Mouse (Mus musculus) activated CD4-positive, CD25-positive, alpha-beta regulatory T cell (primary cell): ENCODE results near the gene Olfr888. TPM values are rescaled to one million over a fixed set of nuclear protein-coding genes. Genes with fewer than 3 reads are reported as not detected.

Experiments used
- polyA plus RNA-seq, 2 experiments: library from polyadenylated mRNA; unstranded; fragments of 100-300 nt; shearing (Covaris generic); gene quantifications; one replicate each; pipeline ENCODE4 v1.2.1; 2017

Olfr888 gene
- polyA plus RNA-seq = not detected

DNA sequence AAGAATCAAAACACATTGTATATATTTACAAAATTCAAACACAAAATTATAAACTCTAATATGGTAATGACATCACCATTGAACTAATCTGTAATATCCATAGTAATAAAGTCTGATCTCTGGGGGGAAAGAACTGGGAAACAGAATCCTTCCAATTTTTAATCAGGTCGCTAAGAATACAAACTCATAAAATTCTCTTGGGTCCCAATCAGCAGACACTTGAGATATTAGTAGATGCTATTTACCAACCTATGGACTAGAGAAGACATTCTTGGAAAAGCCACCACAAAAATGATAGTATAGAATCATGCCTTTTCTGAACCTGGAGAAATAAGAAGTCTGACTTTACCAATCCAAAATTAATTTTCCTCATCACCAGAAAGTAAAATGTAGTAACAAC lies at the start of gene Olfr888:
Gene Olfr888 (plus strand): TSS at position 301 of the 400 bp plus-strand sequence.

DNA sequence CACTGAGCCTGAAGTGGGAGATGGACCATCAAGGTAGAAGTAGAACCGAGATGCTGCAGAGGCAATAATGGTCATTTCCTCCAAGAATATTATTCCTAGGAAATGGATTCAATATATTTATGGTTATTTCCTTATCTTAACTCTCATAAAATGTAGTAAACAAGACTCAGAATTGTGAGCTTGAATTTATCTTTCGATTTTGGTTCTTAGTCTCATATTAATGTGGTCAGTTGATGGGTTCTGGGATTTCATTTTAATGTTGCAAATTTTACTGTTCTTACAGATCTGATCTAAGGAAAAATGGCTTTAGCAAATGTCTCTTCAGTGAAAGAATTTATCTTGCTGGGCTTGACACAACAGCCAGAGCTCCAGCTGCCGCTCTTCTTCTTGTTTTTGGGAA lies 46.9 kb upstream of the Olfr888 start, which contains the start of gene Olfr885:
Gene Olfr885 (plus strand): TSS at position 301 of the 400 bp plus-strand sequence.

GRCm38 (mm10) chr9:38083772-38084171 lies 24.2 kb upstream of the Olfr888 start, which contains the start of gene Olfr887:
Olfr887 (plus strand) TSS chr9:38084072.

GRCm38 (mm10) chr9:38114898-38115297 lies 7.0 kb downstream of the Olfr888 start, which contains the start of gene Olfr889:
Olfr889 (plus strand) TSS chr9:38115198.

DNA sequence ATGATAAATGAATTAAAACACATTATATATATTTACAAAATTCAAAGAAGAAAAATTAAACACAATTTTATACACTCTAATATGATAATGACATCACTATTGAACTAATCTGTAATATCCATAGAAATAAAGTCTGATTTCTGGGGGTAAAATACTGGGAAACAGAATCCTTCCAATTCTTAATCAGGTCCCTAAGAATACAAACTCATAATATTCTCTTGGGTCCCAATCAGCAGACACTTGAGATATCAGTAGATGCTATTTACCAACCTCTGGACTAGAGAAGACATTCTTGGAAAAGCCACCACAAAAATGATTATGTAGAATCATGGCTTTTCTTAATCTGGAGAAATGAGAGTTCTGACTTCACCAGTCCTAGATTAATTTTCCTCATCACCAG lies 34.3 kb downstream of the Olfr888 start, which contains the start of gene Olfr890:
Gene Olfr890 (plus strand): TSS at position 301 of the 400 bp plus-strand sequence.

Other genes starting within 250 kb of the Olfr888 start
- gene Olfr145, start 211.4 kb upstream of the Olfr888 start, polyA plus RNA-seq = not detected
- gene Olfr878, start 190.3 kb upstream of the Olfr888 start, polyA plus RNA-seq = under 1 TPM in 1 of 2 experiments, not detected in 1; 0.12 TPM
- gene Olfr881, start 116.3 kb upstream of the Olfr888 start, polyA plus RNA-seq = under 1 TPM in 1 of 2 experiments, not detected in 1; 0.26 TPM
- not detected for gene Olfr883, start 82.3 kb upstream of the Olfr888 start, polyA plus RNA-seq
- not detected for gene Olfr884, start 61.6 kb upstream of the Olfr888 start, polyA plus RNA-seq
- gene Olfr885, start 46.8 kb upstream of the Olfr888 start, polyA plus RNA-seq = not detected
- gene Olfr887, start 24.1 kb upstream of the Olfr888 start, polyA plus RNA-seq = under 1 TPM in 1 of 2 experiments, not detected in 1; 0.34 TPM
- gene Olfr889, start 7.1 kb downstream of the Olfr888 start, polyA plus RNA-seq = under 1 TPM; 0.02 to 0.05 TPM
- gene Olfr890, start 34.4 kb downstream of the Olfr888 start, polyA plus RNA-seq = under 1 TPM in 1 of 2 experiments, not detected in 1; 0.25 TPM
- gene Olfr891, start 72.7 kb downstream of the Olfr888 start, polyA plus RNA-seq = not detected
- not detected for gene Olfr893, start 100.2 kb downstream of the Olfr888 start, polyA plus RNA-seq
- not detected for gene Olfr894, start 109.9 kb downstream of the Olfr888 start, polyA plus RNA-seq
- gene Olfr143, start 144.6 kb downstream of the Olfr888 start, polyA plus RNA-seq = under 1 TPM in 1 of 2 experiments, not detected in 1; 0.11 TPM
- under 1 TPM in 1 of 2 experiments, not detected in 1; 0.18 TPM for gene Olfr895, start 159.7 kb downstream of the Olfr888 start, polyA plus RNA-seq
- gene Olfr896-ps1, start 183.0 kb downstream of the Olfr888 start, polyA plus RNA-seq = not detected
- gene Olfr25, start 220.9 kb downstream of the Olfr888 start, polyA plus RNA-seq = not detected
- under 1 TPM; 0.13 to 0.28 TPM for gene Olfr898, start 240.3 kb downstream of the Olfr888 start, polyA plus RNA-seq